Mouse (Mus musculus) thymus, postnatal 0 days (tissue): Measurements from ENCODE around the gene Tesk2. TPM values are rescaled to one million over a fixed set of nuclear protein-coding genes. Genes with fewer than 3 reads are reported as not detected.
"Not testable (repeated sequence)": the region's sequence is repeated elsewhere in the genome, so short reads cannot be mapped to it uniquely, and the experiment has no call there.

Experiments
- DNase-seq: peaks from one replicate; pipeline ENCODE4 v3.0.0-alpha.2; 2015; ENCODE audit warnings: low spot score
- polyA plus RNA-seq: library from polyadenylated mRNA; unstranded; fragments of >200 nt; fragmentation: Nextera tagmentation; extraction: Ambion mirVana; gene quantifications from 2 replicates; pipeline ENCODE4 v1.2.1, GENCODE M21; 2015

Gene Tesk2
- polyA plus RNA-seq, 1 experiment from 2014 or later = 4.3 TPM

DNA sequence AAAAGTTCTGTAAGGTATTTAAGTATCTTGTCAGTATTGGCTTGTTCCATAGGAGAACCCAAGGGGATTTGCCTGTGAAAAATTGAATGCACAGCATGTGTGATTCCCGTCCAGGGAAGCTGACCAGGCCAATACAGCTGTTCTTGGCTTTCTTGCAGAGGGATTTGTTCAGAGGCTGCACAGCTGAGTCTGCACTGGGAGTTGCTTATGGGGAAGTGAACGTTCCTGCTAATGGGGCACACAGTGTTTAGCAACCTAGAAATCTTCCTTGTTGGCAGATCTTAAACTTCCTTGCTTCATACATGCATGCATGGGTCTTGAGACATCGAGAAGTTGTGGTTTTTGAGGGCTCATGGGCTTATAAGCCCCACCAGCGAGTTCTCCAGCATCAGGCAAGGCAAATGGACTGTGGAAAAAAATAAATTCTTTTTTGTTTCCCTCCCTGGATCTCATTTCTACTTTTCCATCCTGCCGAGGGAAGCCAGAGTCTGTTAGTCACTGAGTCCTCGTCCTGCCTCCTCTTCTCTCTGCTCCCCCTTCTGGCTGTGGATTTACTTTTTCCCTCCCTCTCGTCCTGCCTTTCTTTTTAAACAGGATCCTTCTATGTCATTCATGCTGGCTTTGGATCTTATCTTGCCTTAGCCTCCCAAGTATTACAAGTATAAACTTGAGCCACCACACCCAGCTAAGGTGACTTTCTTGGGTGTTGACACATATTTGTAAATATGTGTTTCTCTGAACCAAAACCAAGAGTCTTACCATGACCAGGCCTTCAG is 67.4 kb downstream of the Tesk2 start:
- no peak for DNase-seq

DNA sequence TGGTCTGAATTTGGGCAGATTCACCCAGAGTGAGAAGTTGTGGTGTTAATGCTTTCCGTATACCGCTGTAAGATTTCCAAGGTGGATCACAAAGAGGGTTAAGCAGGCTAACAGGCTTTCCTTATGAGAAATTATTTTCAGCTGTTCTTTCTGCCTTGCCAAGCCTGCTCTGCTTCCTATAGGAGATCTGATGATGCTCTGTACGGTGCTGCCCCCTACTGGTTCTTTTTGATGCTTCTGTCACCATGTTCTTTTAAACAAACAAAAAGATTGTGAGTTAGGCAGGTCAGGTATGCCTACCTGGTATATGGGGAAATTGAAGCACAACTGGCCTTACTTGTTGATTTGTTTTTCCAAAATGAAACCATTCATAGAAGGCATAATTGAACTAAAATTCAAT is 68.2 kb downstream of the Tesk2 start:
- peak; percentile 83 for DNase-seq

DNA sequence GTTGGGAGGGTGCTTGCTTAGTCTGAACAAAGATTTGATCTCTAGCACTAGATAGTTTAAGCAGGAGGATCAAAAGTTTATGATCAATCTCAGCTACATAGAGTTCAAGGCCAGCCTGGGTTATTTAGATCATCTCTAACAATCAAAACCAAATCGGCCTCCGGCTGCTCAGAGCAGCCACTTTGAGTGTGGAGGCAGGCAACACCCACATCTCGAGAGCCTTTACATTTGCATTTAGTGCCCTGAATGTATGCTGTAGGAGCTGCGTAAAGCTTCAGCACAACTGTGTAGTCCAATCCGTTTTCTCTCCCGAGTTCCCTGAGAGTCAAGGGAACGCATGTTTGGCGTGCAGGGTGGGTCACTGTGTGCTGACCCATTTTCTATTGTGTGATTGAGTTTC is 71.7 kb downstream of the Tesk2 start:
- no peak for DNase-seq

DNA sequence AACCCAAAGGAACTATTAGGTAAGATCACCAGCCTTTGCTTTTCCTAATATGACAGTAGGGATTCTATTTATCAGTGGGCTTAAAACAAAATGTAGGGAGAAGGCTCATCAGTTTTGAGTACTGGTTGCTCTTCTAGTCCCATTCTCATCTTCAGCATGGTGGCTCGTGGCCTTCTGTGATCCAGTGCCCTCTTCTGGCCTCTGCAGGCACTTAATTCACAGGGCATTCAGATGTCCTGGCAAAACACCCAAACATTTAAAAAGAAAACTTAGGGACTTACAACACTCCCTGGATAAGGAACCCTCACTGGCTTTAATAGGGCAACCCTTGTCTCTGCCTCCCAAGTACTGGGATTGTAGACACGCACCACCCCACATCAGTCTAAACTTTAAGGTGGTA is 73.5 kb downstream of the Tesk2 start:
- no peak for DNase-seq

DNA sequence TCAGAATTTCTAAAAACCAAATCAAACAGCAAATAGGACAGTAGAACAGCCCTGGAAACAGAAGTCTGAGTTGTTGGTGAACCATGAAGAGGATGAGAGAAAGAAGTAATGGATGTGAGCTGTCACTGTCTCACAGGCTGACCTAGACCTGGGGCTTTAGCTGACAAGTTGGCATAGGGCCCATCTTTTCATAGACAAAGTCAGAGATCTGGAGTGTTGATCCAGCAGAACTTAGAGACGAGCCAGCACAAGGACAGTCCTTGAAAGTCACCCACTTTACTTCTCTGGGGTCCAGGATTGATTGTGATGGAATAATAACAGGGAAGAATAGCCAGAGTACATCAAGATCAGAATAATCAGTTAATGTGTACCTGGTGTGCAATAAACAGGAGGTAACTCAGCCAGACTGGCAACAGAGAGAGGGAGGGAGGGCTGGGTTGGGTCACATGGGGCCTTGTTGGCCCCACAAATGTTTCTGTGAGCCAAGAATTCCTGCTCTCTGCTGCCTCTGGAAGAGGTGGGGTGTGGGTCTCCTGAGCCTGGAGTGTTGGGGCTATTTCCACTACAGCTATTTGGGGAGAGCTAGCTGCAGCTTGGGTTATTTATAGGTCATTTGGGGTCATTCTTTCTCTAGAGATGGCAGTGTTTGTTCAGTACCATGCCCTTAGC is 75.8 kb downstream of the Tesk2 start:
- DNase-seq = no peak

DNA sequence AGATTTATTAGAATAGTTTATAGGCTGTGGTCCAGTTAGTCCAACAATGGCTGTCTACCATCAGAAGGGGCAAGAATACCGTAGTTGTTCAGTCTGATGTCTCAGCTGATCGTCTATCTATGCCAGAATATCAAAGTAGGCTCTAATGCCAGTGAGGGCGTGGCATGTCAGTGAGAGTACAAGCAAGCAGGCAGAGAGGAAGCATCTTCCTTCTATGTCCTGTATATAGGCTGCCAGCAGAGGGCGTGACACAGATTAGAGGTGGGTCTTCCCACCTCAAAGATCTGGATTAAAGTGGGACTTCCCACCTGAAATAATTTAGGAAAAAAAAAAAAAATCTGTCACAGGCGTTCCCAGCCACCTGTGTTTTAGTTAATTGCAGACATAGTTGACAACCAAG is 79.2 kb downstream of the Tesk2 start:
- peak; percentile 33 for DNase-seq

DNA sequence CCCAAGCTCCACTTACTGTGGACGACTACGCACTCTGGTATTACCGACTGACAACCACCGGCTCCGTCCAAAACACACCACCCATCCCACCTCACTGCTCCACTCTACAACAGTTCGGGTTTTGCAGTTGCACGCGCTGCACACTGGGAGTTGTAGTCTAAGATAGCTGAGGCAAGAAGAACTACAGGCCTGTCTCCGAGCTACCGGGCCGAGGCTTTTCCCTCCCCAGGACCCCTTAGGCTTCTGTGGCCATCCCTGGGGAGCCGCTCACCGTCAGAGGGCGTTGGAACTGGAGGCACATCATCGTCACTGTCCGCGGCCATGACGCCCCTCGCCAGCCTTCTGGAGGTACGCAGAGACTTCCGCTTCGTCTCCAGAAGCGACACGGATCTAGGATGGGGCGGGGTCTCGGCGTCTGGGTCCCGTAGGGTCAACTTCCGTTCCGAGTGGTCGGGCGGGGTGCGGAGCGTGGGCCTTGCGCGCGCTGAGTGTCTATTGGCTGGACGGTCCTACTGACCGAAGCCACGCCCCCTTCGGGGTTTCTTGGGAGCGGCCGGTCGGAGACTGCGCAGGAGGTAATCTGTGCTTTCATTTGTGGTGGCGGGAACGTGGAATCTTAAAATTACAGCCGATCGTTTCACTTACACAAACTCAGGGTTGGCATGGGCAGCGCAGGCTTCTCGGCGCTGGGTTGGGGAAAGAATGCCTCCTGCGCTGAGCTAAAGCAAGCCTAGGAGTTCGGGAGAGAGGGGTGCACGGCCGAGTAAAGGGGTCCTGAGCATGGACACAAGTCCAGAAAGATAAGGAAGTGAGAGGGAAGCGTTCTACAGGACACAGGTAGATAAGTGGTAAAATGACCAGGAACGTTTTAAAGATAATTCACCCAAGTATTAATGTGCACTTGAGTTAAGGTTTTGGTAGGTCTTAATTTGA is 86.7 kb downstream of the Tesk2 start, which contains the start of the genes Toe1 and Mutyh:
Gene Toe1, minus strand, starts transcription at position 444 of the 933 bp plus-strand sequence.
Gene Mutyh, plus strand, starts transcription at position 527 of the 933 bp plus-strand sequence.
- peak; percentile 93 for DNase-seq

DNA sequence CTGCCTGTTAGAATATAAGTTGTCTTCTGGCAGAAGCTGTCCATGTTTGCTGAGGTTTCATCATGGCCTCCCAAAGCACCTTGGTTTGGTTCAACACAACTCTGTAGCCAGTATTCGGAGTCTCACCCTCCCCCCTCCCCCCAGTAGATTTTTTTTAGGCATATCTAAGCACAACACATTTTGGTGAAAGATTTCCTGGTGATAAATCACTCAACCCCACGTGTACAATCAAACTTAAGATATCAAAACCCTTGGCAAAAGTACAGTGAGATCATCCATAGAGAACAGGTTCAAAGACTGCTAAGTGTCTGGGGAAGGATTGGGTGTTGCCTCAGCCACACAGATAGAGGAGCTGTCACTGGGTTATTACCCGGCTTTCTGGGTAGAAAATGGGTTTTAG is 90.3 kb downstream of the Tesk2 start:
- DNase-seq = no peak

DNA sequence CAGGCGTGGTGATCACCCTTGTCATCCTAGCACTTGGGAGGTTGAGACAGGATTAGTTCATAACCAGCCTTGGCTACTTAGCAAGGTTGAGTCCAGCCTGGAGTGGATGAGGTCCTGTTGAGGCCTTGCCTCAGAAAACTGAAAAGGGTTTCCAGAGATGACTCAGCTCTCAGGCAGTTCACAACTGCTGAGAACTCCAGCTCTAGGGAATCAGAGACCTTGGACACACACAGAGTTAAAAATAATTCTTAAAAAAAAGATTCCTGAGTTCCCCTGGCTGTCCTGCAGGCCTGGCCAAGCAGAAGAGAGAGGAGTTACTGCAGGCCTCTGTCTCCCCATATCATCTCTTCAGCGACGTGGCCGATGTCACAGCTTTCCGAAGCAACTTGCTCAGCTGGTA is 94.5 kb downstream of the Tesk2 start:
- DNase-seq = no peak

DNA sequence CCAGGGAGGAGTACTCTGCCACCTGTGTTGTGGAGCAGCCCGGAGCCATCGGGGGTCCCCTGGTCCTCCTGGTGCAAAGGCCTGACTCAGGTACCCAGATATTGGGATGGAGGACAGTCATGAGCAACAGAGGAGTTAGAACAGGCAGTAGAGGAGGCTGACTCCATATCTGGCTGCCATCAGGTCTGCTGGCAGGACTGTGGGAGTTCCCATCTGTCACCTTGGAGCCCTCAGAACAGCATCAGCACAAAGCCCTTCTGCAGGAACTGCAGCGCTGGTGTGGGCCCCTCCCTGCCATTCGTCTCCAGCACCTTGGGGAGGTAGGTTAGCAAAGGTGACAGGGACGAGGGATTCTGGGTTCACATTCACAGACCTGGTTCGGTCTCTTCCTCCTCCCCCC is 96.7 kb downstream of the Tesk2 start:
- DNase-seq = no peak

DNA sequence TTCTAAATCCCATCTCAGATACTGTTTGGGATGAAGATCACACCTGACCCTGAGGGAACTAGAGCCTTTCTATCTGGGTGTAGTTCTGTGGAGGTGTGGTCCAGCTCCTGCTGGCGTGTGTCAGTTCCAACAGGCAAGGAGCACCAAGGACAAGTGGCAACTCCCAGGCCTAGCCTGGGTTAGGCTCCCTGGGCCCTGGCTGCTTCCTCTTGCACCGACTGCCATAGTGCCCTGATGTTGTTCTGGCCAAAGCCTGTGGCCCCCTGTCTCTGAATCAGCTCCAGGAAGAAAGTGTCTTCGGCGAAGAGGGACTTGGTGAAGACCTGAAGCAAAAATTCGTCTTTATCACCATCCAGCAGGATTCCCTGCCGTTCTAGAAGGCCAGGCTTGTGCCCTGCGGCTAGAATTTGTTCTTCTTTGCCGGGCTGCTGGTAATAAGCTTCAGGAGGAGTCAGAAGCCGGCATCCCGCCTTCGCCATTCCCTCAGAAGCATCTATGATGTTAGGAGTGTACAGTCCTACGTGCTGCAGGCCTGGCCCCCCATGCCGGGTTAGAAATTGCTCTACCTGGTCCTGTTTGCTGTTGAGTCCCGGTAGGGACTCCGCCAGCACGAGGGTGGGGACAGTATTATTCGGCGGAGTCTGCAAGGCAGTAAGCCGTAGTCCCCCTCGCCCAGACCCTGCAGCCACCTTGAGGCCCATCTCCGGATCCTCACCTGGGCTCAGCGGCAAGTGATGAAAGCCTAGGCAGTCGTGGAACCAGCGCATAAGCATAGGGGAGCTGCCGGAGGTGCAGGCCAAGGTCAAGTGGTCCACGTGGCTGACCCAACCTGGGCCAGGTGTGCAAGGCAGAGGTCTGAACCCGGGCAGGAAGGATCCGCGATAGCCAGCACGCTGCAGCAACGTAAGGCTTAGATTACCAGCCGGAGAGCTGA is 99.5 kb downstream of the Tesk2 start:
- DNase-seq = no peak

DNA sequence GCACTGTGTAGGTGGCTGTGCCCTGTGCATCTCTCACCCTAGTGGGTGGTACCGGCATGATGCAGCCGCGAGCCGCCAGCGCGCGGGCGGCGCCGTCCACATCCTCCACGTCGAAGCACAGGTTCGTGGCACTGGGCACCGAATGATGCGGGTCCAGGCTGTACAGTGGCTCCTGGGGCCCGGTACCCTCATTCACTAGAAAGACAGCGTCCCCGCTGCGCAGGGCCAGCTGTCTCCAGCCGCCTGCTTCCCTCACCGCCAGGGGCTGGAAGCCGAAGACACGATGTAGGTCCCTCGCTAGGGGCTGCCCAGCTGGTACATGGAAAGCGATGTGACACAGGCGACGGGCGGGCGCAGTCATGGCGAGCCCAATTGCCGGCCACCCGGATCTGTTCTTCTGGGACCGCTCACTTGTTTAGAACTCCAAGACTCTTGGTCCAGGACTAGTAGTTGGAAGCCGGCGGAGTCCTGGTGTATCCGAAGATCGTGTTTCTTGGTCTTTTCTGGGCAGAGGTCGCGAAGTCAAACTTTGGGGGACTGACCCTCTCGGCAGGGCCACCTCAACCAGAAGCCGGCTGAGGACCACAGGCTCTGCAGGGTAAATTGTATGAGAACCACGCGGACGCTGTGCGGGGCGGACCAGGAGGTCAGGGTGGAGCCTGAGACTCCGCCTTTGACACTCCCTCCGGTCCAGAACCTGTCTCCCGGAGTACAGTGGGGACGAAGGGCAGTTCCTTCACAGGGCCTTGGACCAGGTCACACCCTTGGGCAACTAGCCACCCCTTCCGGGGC is 100.3 kb downstream of the Tesk2 start:
- DNase-seq = peak; percentile 33

DNA sequence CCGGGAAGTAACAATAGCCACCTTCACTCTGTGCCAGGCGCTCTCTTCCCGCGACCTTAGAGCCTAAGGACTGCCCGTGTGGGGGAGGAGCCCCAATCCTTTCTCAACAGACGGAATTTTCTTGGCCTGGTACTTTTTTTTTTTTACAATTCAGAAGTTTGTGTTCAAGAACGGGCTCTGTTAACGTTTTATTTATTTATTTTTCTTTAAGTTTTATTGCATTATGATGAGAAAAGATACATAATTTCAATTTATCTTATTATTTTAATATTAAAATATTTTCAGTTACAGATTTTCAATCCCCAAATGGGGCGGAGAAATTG is 100.9 kb downstream of the Tesk2 start, which contains the start of gene Hpdl:
Gene Hpdl, minus strand, starts transcription at position 14 of the 323 bp plus-strand sequence.
- DNase-seq = no peak

DNA sequence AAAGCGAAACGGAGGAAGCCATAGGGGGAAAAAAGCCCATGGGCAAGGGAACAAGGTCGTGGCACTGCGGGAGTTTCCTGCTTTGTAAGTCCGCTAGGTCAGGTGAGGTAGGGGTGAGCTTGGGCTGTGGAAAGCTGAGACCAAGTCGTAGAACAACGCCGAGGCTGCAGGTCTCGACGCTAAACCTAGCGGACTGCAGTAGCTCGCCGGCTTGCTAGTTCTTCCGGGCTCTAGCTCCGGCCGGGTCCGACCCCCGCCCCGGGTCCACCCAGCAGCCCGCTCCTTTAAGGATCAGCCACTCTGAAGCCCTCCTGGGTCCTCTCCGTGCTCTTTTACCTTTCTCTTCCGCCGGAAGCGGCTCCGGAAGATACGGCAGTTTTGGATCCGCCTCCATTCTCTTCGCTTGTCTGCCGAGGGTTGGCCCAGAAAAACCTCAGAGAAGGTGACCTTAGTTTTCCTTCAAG is 103.8 kb downstream of the Tesk2 start:
- peak; percentile 83 for DNase-seq

DNA sequence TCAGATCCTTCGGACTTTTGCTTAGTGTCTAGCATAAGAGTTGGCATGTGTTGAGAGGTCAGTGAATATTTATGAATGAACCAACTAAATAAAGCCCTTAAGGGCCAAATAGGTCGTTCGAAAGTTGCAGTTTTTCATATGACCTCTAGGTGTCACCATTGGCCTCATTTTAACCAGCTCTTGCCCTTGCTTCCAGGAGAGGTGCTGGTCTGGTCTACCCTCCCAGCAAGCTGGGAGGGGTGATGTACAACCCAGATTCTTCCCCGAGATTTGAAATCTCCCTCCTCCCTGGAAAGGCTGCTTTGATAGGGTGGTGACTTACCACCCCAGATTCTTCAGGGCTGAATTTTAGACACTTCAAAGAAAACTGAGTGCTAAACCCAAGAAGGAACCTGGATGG is 107.1 kb downstream of the Tesk2 start:
- peak; percentile 68 for DNase-seq

DNA sequence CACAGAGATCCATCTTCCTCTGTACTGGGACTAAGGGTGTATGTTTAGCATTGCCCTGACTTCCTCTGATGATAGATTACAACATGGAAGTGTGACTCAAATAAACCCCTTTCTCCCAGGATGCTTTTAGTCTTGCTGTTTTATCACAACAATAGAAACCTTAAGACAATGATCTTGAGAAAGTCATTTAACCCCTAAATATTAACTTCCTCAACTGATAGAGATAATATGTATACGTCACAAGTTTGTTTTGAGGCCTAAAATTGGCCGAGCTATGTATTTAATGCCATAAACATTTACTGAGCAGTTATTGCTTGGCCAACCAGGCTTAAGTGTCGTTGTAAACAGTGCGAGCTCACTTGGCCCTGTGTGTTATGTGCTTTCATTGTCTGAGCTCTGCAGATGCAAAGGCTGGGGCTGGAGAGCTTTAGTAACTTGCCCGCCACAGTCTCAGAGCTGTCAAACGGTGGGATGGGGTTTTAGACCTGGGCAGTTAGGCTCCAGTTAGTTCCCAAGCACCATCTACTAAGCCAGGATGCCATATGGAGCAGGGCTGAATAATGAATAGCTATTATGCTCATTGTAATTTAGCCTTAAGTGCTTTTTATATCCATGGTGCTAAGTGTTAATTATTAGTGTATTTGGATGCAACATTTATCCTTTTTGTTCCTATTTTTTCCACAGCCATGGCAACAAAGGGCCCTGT is 108.8 kb downstream of the Tesk2 start:
- no peak for DNase-seq

DNA sequence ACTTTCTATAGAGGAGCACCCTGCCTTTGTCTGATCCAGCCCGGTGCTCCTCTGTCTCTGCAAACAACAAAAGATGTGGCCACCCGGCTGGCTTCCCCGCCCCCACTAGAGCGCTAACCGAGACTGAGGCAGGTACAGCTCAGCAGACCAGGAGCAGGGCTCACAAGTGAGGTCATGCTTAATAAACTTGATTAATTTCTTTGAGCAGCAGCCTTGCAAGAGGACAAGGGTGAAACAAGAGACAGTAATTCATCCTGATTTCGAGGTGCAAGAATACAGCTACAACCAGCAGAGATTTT is 109.3 kb downstream of the Tesk2 start:
- DNase-seq = no peak

DNA sequence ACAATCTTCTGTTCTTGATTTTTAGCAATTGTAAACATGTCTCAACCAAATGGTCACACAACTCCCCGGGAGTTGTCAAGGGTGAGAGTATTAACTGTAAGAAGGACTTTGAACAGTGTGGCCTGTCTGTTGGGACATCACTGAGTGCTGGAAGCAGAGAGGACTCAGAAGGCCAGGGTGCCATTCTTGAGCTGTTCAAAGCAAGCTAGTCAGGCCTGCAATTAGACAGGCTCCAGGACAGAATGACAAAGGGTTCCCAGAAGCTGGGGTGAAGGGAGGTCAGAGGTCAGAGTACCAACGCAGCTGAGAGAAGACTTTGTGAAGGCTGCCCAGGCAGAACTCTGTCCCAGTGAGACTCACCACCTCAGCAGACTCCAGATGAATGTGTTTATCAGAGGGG is 118.3 kb downstream of the Tesk2 start:
- no peak for DNase-seq

DNA sequence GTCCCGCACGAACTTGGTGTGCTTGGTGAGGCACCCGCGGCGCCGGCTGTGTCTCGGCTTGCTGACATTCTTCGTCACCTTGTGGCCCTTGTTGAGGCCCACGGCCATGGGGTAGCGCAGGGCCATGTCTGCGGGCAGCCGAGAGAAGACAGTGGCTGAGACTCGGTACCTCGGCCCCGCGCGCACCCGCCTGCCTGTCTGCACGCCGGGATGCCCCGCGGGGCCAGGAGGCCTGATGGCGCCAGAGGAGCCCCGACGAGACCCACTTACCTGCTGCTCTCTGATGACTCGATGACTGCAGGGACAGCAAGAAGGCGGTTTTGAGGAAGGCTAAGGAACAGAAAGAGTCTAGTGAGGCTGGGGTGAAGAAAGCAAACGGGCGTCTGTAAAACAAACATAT is 119.3 kb downstream of the Tesk2 start:
- DNase-seq = not testable (repeated sequence)
